Mouse (Mus musculus) neural tube, embryonic 13.5 days (tissue): ENCODE results near the gene Traf7. TPM values are rescaled to one million over a fixed set of nuclear protein-coding genes. Genes with fewer than 3 reads are reported as not detected.

Source experiments
- ATAC-seq: fragments of 200-750 bp; cut with Nextera tagmentation; 2 replicates; pipeline ENCODE4 v1.8.0; 2017; ENCODE audit warnings: low read depth, mild to moderate bottlenecking, moderate TSS enrichment, moderate library complexity
- H3K27ac ChIP-seq: fragments of 300-500 bp; sonication (generic); replicated peaks from 2 replicates; pipeline ENCODE4 v1.5.1; 2015; ENCODE audit warnings: moderate library complexity, mild to moderate bottlenecking, inconsistent platforms
- H3K27me3 ChIP-seq: fragments of 300-500 bp; sonication (generic); 2 replicates; pipeline ENCODE4 v1.6.1; 2015; ENCODE audit warnings: mild to moderate bottlenecking, inconsistent platforms
- H3K36me3 ChIP-seq: fragments of 300-500 bp; sonication (generic); 2 replicates; pipeline ENCODE4 v1.6.1; 2015; ENCODE audit warnings: mild to moderate bottlenecking, inconsistent platforms
- H3K4me1 ChIP-seq: fragments of 300-500 bp; sonication (generic); replicated peaks from 2 replicates; pipeline ENCODE4 v1.6.1; 2015; ENCODE audit warnings: inconsistent platforms
- H3K4me2 ChIP-seq: fragments of 300-500 bp; sonication (generic); 2 replicates; pipeline ENCODE4 v1.6.1; 2015; ENCODE audit warnings: inconsistent platforms, mild to moderate bottlenecking, moderate library complexity
- H3K4me3 ChIP-seq: fragments of 300-500 bp; sonication (generic); 2 replicates; pipeline ENCODE4 v1.5.1; 2015; ENCODE audit warnings: mild to moderate bottlenecking, inconsistent platforms
- H3K9ac ChIP-seq: fragments of 300-500 bp; sonication (generic); 2 replicates; pipeline ENCODE4 v1.6.1; 2015; ENCODE audit warnings: moderate library complexity, mild to moderate bottlenecking, inconsistent platforms
- H3K9me3 ChIP-seq: fragments of 300-500 bp; sonication (generic); 2 replicates; pipeline ENCODE4 v1.6.1; 2016; ENCODE audit warnings: inconsistent platforms
- WGBS: fragments of 180-500 bp; shearing (Covaris S2); methylation state at CpG from one replicate; pipeline ENCODE4 v1.1.7; 2015; 5-methylcytosine and 5-hydroxymethylcytosine counted together
- polyA plus RNA-seq: library from polyadenylated mRNA; unstranded; fragments of >200 nt; fragmentation: Nextera tagmentation; extraction: Ambion mirVana; gene quantifications from 2 replicates; pipeline ENCODE4 v1.2.1, GENCODE M21; 2015

Gene Traf7
- polyA plus RNA-seq, 1 experiment from 2014 or later: 70.1 TPM

- H3K4me2 ChIP-seq: no peak overlapping the region
- H3K27me3 ChIP-seq: no peaks in the 10 kb centered on the region
- H3K4me3 ChIP-seq: no peak overlapping the region
- H3K36me3 ChIP-seq: peaks cover 13% of the 10 kb centered on the region
- no peak overlapping the region for H3K9ac ChIP-seq
- H3K4me1 ChIP-seq: peaks cover 30% of the 10 kb centered on the region
- ATAC-seq: no peak
- H3K27ac ChIP-seq: no peak overlapping the region
- no peaks in the 10 kb centered on the region for H3K9me3 ChIP-seq
- WGBS: 96% methylated on average over 20 of the region's 20 CpGs
These were observed 46.5 kb downstream of the Traf7 start for GRCm38 (mm10) chr17:24481027-24481815.

- Histone ChIP-seq H3K9me3 (no peaks in the 10 kb centered on the region), H3K9ac (no peak overlapping the region), H3K27me3 (no peaks in the 10 kb centered on the region), H3K4me1 (peaks cover 24% of the 10 kb centered on the region), H3K36me3 (peaks cover 22% of the 10 kb centered on the region), H3K27ac (no peak overlapping the region), H3K4me3 (no peak overlapping the region), H3K4me2 (no peak overlapping the region)
- no peak for ATAC-seq
- 52% methylated on average over 3 of the region's 3 CpGs for WGBS
These were observed 47.4 kb downstream of the Traf7 start for GRCm38 (mm10) chr17:24480201-24480826.

GRCm38 (mm10) chr17:24479431-24479830 lies 48.3 kb downstream of the Traf7 start:
- H3K4me1 ChIP-seq: peaks cover 29% of the 10 kb centered on the region
- H3K4me3 ChIP-seq: peak overlapping the region; percentile 71
- H3K27me3 ChIP-seq: no peaks in the 10 kb centered on the region
- H3K27ac ChIP-seq: no peak overlapping the region
- 25% methylated on average over 1 of the region's 1 CpGs for WGBS
- H3K4me2 ChIP-seq: peak overlapping the region; percentile 64
- ATAC-seq: no peak
- peaks cover 31% of the 10 kb centered on the region for H3K36me3 ChIP-seq
- no peaks in the 10 kb centered on the region for H3K9me3 ChIP-seq
- no peak overlapping the region for H3K9ac ChIP-seq

GRCm38 (mm10) chr17:24478663-24479380 lies 48.9 kb downstream of the Traf7 start, which contains the start of gene Mlst8:
Gene Mlst8, minus strand, starts transcription at chr17:24479078.
- ATAC-seq: peak; percentile 90
- no peaks in the 10 kb centered on the region for H3K9me3 ChIP-seq
- under 1% methylated on average over 48 of the region's 48 CpGs for WGBS

GRCm38 (mm10) chr17:24477985-24478600 lies 49.6 kb downstream of the Traf7 start:
- H3K27ac ChIP-seq: peak overlapping the region; percentile 98; the same call in 1 of the 2 replicates
- peak; percentile 23; the same call in 1 of the 2 replicates for ATAC-seq
- H3K9ac ChIP-seq: peak overlapping the region; percentile 83
- 55% methylated on average over 11 of the region's 11 CpGs for WGBS
- H3K27me3 ChIP-seq: no peaks in the 10 kb centered on the region
- no peaks in the 10 kb centered on the region for H3K9me3 ChIP-seq
- peaks cover 42% of the 10 kb centered on the region for H3K4me1 ChIP-seq
- H3K36me3 ChIP-seq: peaks cover 43% of the 10 kb centered on the region
- H3K4me2 ChIP-seq: peak overlapping the region; percentile 64
- H3K4me3 ChIP-seq: peak overlapping the region; percentile 71

More at GRCm38 (mm10) chr17:24478663-24479380, 48.9 kb downstream of the Traf7 start, which contains the start of gene Mlst8:
- Histone ChIP-seq H3K27ac (peak within 1 kb of the TSS; percentile 98), H3K36me3 (peaks cover 37% of the 10 kb centered on the region), H3K27me3 (no peaks in the 10 kb centered on the region), H3K9ac (peak within 1 kb of the TSS; percentile 83), H3K4me2 (peak within 1 kb of the TSS; percentile 64), H3K4me3 (peak within 1 kb of the TSS; percentile 71), H3K4me1 (peaks cover 35% of the 10 kb centered on the region)

GRCm38 (mm10) chr17:24477053-24477984 lies 50.4 kb downstream of the Traf7 start:
- H3K4me1 ChIP-seq: peaks cover 50% of the 10 kb centered on the region
- WGBS: 94% methylated on average over 20 of the region's 20 CpGs
- peak overlapping the region; percentile 83 for H3K9ac ChIP-seq
- H3K4me2 ChIP-seq: peak overlapping the region; percentile 64; the same call in 1 of the 2 replicates
- peaks cover 47% of the 10 kb centered on the region for H3K36me3 ChIP-seq
- no peak for ATAC-seq
- H3K27ac ChIP-seq: no peak overlapping the region
- H3K4me3 ChIP-seq: peak overlapping the region; percentile 71
- H3K27me3 ChIP-seq: no peaks in the 10 kb centered on the region
- no peaks in the 10 kb centered on the region for H3K9me3 ChIP-seq

- H3K27ac ChIP-seq: no peak overlapping the region
- H3K4me2 ChIP-seq: no peak overlapping the region
- WGBS: 94% methylated on average over 10 of the region's 10 CpGs
- ATAC-seq: no peak
- no peaks in the 10 kb centered on the region for H3K9me3 ChIP-seq
- H3K4me3 ChIP-seq: no peak overlapping the region
- H3K27me3 ChIP-seq: no peaks in the 10 kb centered on the region
- peaks cover 47% of the 10 kb centered on the region for H3K36me3 ChIP-seq
- peaks cover 61% of the 10 kb centered on the region for H3K4me1 ChIP-seq
- H3K9ac ChIP-seq: no peak overlapping the region
These were observed 51.5 kb downstream of the Traf7 start for GRCm38 (mm10) chr17:24476022-24476776.

- WGBS: 96% methylated on average over 6 of the region's 6 CpGs
- ATAC-seq: no peak
- Histone ChIP-seq H3K36me3 (peaks cover 47% of the 10 kb centered on the region), H3K4me2 (no peak overlapping the region), H3K27ac (no peak overlapping the region), H3K27me3 (no peaks in the 10 kb centered on the region), H3K9ac (no peak overlapping the region), H3K4me3 (no peak overlapping the region), H3K9me3 (no peaks in the 10 kb centered on the region), H3K4me1 (peaks cover 67% of the 10 kb centered on the region)
These were observed 52.2 kb downstream of the Traf7 start for GRCm38 (mm10) chr17:24475586-24475985.

GRCm38 (mm10) chr17:24474557-24474956 lies 53.2 kb downstream of the Traf7 start:
- WGBS: 76% methylated on average over 5 of the region's 5 CpGs
- H3K9me3 ChIP-seq: no peaks in the 10 kb centered on the region
- 0 out of 2 replicates have a peak overlapping the region, but pooled peaks have one; percentile 28 for H3K27ac ChIP-seq
- peaks cover 60% of the 10 kb centered on the region for H3K4me1 ChIP-seq
- peaks cover 47% of the 10 kb centered on the region for H3K36me3 ChIP-seq
- H3K9ac ChIP-seq: no peak overlapping the region
- no peak overlapping the region for H3K4me2 ChIP-seq
- ATAC-seq: no peak
- H3K27me3 ChIP-seq: no peaks in the 10 kb centered on the region
- no peak overlapping the region for H3K4me3 ChIP-seq

GRCm38 (mm10) chr17:24473612-24474275 lies 54.0 kb downstream of the Traf7 start, which contains the start of gene Bricd5:
Gene Bricd5, plus strand, starts transcription at chr17:24473884.
- no peak for ATAC-seq
- WGBS: 80% methylated on average over 6 of the region's 6 CpGs
- H3K9ac ChIP-seq: peak within 1 kb of the TSS; percentile 90
- H3K4me1 ChIP-seq: peaks cover 62% of the 10 kb centered on the region
- peaks cover 47% of the 10 kb centered on the region for H3K36me3 ChIP-seq
- peak within 1 kb of the TSS; percentile 100 for H3K4me2 ChIP-seq
- no peak within 1 kb of the TSS for H3K4me3 ChIP-seq
- H3K27ac ChIP-seq: 0 out of 2 replicates have a peak within 1 kb of the TSS, but pooled peaks have one; percentile 28
- no peaks in the 10 kb centered on the region for H3K27me3 ChIP-seq
- H3K9me3 ChIP-seq: no peaks in the 10 kb centered on the region
